Mouse (Mus musculus): ENCODE results near the gene Gm20897. TPM values are rescaled to one million over a fixed set of nuclear protein-coding genes. Genes with fewer than 3 reads are reported as not detected.
"Not testable (repeated sequence)": the region's sequence is repeated elsewhere in the genome, so short reads cannot be mapped to it uniquely, and the experiment has no call there.

Gene Gm20897
- not detected in 2 replicates for polyA plus RNA-seq (2015; fragmentation: Nextera tagmentation; extraction: Ambion mirVana)

- not testable (repeated sequence) for H3K9ac ChIP-seq; H3K27me3 ChIP-seq; H3K9me3 ChIP-seq (replicated peaks); H3K36me3 ChIP-seq (ENCODE audit: poor library complexity, severe bottlenecking); ATAC-seq; H3K4me3 ChIP-seq; H3K27ac ChIP-seq; H3K4me1 ChIP-seq; H3K4me2 ChIP-seq
- 81% methylated on average over 4 of the region's 6 CpGs for WGBS
Observed at GRCm38 (mm10) chrY:38502138-38502537, at the start of gene Gm20897. Gene Gm20897 (minus strand): TSS chrY:38502238.

Other genes with a start within 250 kb of the Gm20897 start
- not detected in 2 replicates for gene Gm21732, start 73.5 kb upstream of the Gm20897 start, polyA plus RNA-seq (2015; fragmentation: Nextera tagmentation; extraction: Ambion mirVana)